Mouse (Mus musculus) kidney, adult 9 months (tissue): ENCODE measurements around the gene Gm17577.
"Not testable (repeated sequence)": the region's sequence is repeated elsewhere in the genome, so short reads cannot be mapped to it uniquely, and the experiment has no call there.

Experiments
- DNase-seq: peaks from one replicate; pipeline ENCODE4 v3.0.0; 2022

Gm17577 gene

DNA sequence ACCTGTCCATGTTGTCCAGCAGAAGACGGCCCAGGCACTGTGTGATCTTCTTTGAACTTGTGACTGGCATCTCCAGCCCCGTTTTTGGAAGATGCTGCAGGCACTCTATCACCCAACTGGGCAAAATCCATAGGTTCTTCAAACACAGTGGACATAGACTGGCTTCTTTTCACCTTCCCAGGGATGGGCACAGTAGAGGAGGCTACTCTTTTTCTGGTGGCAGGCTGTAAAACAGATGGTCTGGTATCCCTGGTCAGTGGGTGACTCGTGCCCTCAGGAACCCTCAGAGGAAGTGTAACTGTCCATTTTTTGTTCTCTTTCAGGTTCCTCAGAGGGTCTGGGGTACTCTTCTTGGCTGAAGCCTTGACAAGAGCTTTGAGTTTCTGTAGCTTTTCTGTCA, at the start of gene Gm17577:
TSS of gene Gm17577 (minus strand) at position 101 of the 400 bp plus-strand sequence.
- not testable (repeated sequence) for DNase-seq

- DNase-seq, result not testable (repeated sequence)
Observed at GRCm38 (mm10) chrX:123222381-123222780, 24.3 kb downstream of the Gm17577 start, which contains the start of gene Srsx. Gene Srsx (minus strand): TSS chrX:123222481.
